Mouse (Mus musculus): ENCODE results near the gene Lcn12.

Gene Lcn12

GRCm38 (mm10) chr2:25460135-25460534, 33.6 kb downstream of the Lcn12 start:
- DNase-seq (ENCODE audit: low spot score in 2 of 2), result no peak

GRCm38 (mm10) chr2:25458911-25459310, 34.8 kb downstream of the Lcn12 start:
- DNase-seq (ENCODE audit: low spot score in 2 of 2), result peak in 1 of 2 experiments; percentile 51

GRCm38 (mm10) chr2:25457022-25457896, 36.5 kb downstream of the Lcn12 start:
- DNase-seq (ENCODE audit: low spot score in 2 of 2), result no peak

- DNase-seq (ENCODE audit: low spot score in 2 of 2), result no peak
Measured at GRCm38 (mm10) chr2:25456205-25456953, 37.3 kb downstream of the Lcn12 start, which contains the start of gene Clic3. TSS of gene Clic3 (plus strand) at chr2:25456838.

- no peak for DNase-seq (ENCODE audit: low spot score in 2 of 2)
Measured at GRCm38 (mm10) chr2:25452951-25453350, 40.8 kb downstream of the Lcn12 start.

DNA sequence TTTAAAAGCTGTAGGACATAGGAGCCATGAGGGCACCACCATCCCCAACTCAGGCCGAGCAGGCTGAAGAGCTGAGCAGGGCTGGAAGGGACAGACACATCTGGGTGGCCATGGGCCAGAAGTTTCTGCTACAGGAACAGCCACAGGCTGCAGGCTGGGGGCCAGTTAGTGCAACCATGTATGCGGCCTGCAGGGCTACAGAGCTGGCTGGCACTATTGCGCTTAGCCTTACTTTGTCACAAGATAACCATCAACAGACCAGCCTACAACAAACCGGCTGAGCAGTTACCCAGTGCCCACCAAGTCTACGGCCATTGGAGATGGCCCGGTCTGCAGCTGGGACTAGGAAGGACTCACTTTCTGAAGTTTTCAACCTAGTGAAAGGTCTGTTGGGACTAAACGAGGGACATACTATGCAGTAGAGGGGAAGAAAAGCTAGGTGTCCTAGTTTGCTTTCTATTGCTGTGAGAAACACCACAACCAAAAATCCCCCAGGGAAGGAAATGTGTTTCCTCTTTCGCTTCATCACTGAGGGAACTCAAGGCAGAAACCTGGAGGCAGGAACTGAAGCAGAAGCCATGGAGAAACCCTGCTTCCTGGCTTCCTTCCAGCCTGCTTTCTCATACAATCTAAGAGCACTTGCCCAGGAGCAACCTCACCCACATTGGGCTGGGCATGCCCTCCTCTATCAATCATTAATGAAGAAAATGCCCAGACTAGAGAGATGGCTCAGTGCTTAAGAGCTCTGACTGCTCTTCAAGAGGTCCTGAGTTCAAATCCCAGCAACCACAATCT, 42.7 kb downstream of the Lcn12 start:
- no peak for DNase-seq (ENCODE audit: low spot score in 2 of 2)

DNA sequence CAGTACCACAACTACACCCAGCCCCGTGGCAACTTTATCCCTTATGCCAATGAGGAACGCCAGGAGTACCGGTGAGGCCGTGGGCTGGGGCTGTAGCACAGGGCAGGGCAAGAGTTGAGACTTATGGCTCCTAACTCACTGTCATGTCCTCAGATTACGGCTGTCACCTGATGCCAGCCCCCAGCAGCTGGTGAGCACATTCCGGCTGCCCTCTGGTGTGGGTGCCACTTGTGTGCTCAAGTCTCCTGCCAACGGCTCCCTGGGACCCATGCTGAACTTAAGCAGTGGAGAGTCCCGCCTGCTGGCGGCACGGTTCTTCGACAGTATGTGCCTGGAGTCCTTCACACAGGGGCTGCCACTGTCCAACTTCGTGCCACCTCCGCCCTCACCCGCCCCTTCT, 51.0 kb downstream of the Lcn12 start:
- DNase-seq (ENCODE audit: low spot score in 2 of 2), result no peak

DNA sequence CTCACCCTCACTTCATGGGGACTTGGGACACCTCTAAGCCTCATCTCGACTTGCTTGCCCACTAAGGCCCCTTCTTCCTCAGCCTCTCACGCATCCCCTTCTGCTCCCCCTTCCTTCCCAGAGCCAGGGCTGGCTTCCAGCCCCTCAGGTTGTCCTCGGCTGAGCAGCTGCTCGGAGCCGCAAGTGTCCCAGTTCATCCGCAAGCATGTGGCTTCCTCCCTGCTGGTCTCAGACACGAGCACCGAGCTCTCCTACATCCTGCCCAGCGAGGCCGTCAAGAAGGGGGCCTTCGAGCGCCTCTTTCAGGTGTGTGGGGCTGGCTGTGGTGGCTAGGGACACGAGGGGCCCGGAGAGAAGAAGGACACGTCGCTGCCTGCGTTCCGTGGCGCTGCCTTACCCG, 52.6 kb downstream of the Lcn12 start:
- no peak for DNase-seq (ENCODE audit: low spot score in 2 of 2)
